Mouse (Mus musculus) left cerebral cortex, postnatal 14 days (tissue): ENCODE results near the gene Abcc1. TPM values are rescaled to one million over a fixed set of nuclear protein-coding genes. Genes with fewer than 3 reads are reported as not detected.
A peak's percentile ranks its signal among the peaks of the same experiment; 100 is the strongest.

Experiments
- DNase-seq, 2 experiments: peaks; one replicate each; pipeline ENCODE4 v3.0.0; 2021 to 2022; ENCODE audit warnings: low spot score in 2 of 2, mixed read lengths in 1 of 2
- intact Hi-C: fragments of 180-260 bp; cut with DNase I; formaldehyde crosslinking; loops from one replicate; pipeline ENCODE4 v1.15.1; 2025
- long read RNA-seq, 2 experiments: library from polyadenylated mRNA; stranded (forward); transcript quantifications; one replicate each; pipeline ENCODE4 v2.0.0; 2021
- total RNA-seq, 2 experiments: library from RNA; stranded (reverse); gene quantifications; 2 replicates each; pipeline ENCODE4 v1.2.3; 2021

Gene Abcc1
- 10 to 100 TPM; 18.5 to 19.4 TPM for total RNA-seq
- long read RNA-seq, experiment 1, full-length matches to known transcripts: 2 of 16 reads
- long read RNA-seq, experiment 1, partial matches to known transcripts: 14 of 16 reads
- long read RNA-seq, experiment 1, other reads (novel, unspliced or antisense): 0 of 16 reads
- long read RNA-seq, experiment 2, full-length matches to known transcripts: 1 of 5 reads
- long read RNA-seq, experiment 2, partial matches to known transcripts: 3 of 5 reads
- long read RNA-seq, experiment 2, other reads (novel, unspliced or antisense): 1 of 5 reads

GRCm38 (mm10) chr16:14361362-14362098 is at the start of gene Abcc1:
TSS of gene Abcc1 (plus strand) at chr16:14361558.
- peak; percentile 75 to 84 for DNase-seq
- intact Hi-C loops: loop anchor here (5.0 kb wide), 1 partner anchor 44 kb away; the partner anchor contains the start of gene Fopnl

GRCm38 (mm10) chr16:14312914-14313313 is 48.4 kb upstream of the Abcc1 start:
- DNase-seq: no peak
- intact Hi-C loops: no loop called here

- intact Hi-C loops: loop anchor here (5.0 kb wide), 1 partner anchor 45 kb away; the partner anchor contains the start of gene Abcc1
- peak; percentile 99 for DNase-seq
Observed at GRCm38 (mm10) chr16:14316884-14317876, 44.2 kb upstream of the Abcc1 start, which contains the start of gene Fopnl. TSS of gene Fopnl (minus strand) at chr16:14317405.

- no peak for DNase-seq
- intact Hi-C loops: loop anchor here (5.0 kb wide), 1 partner anchor 43 kb away; the partner anchor contains the start of gene Abcc1
Observed at GRCm38 (mm10) chr16:14319681-14320080, 41.7 kb upstream of the Abcc1 start.

- intact Hi-C loops: no loop called here
- peak in 1 of 2 experiments; percentile 25 for DNase-seq
Observed at GRCm38 (mm10) chr16:14320494-14320893, 40.9 kb upstream of the Abcc1 start.

GRCm38 (mm10) chr16:14328156-14328555 is 33.2 kb upstream of the Abcc1 start:
- no peak for DNase-seq
- intact Hi-C loops: no loop called here

GRCm38 (mm10) chr16:14344967-14345366 is 16.4 kb upstream of the Abcc1 start:
- intact Hi-C loops: no loop called here

GRCm38 (mm10) chr16:14351571-14351970 is 9.8 kb upstream of the Abcc1 start:
- DNase-seq: no peak
- intact Hi-C loops: no loop called here

More at GRCm38 (mm10) chr16:14344967-14345366, 16.4 kb upstream of the Abcc1 start:
- DNase-seq: no peak

GRCm38 (mm10) chr16:14352234-14352633 is 9.1 kb upstream of the Abcc1 start:
- no peak for DNase-seq
- intact Hi-C loops: no loop called here

GRCm38 (mm10) chr16:14352663-14353062 is 8.7 kb upstream of the Abcc1 start:
- DNase-seq: no peak
- intact Hi-C loops: no loop called here

GRCm38 (mm10) chr16:14357859-14358258 is 3.5 kb upstream of the Abcc1 start:
- no peak for DNase-seq
- intact Hi-C loops: no loop called here

GRCm38 (mm10) chr16:14358531-14358930 is 2.8 kb upstream of the Abcc1 start:
- DNase-seq: no peak
- intact Hi-C loops: no loop called here

GRCm38 (mm10) chr16:14360931-14361330 is 427 bp upstream of the Abcc1 start:
- peak; percentile 45 to 51 for DNase-seq

GRCm38 (mm10) chr16:14362099-14362820 is 902 bp downstream of the Abcc1 start:
- no peak for DNase-seq
- intact Hi-C loops: loop anchor here (5.0 kb wide), 1 partner anchor 45 kb away; the partner anchor contains the start of gene Fopnl

More at GRCm38 (mm10) chr16:14360931-14361330, 427 bp upstream of the Abcc1 start:
- intact Hi-C loops: loop anchor here (5.0 kb wide), 1 partner anchor 44 kb away; the partner anchor contains the start of gene Fopnl

GRCm38 (mm10) chr16:14363496-14363895 is 2.1 kb downstream of the Abcc1 start:
- intact Hi-C loops: loop anchor here (5.0 kb wide), 1 partner anchor 46 kb away; the partner anchor contains the start of gene Fopnl
- no peak for DNase-seq

- intact Hi-C loops: loop anchor here (5.0 kb wide), 1 partner anchor 47 kb away; the partner anchor contains the start of gene Fopnl
- no peak for DNase-seq
Observed at GRCm38 (mm10) chr16:14364066-14364465, 2.7 kb downstream of the Abcc1 start.

GRCm38 (mm10) chr16:14365457-14365856 is 4.1 kb downstream of the Abcc1 start:
- DNase-seq: no peak
- intact Hi-C loops: no loop called here

- intact Hi-C loops: no loop called here
- DNase-seq: no peak
Observed at GRCm38 (mm10) chr16:14366017-14366416, 4.7 kb downstream of the Abcc1 start.
